Mouse (Mus musculus): ENCODE data around the gene Cela3b. TPM values are rescaled to one million over a fixed set of nuclear protein-coding genes. Genes with fewer than 3 reads are reported as not detected.
A peak's percentile ranks its signal among the peaks of the same experiment; 100 is the strongest.
"Not testable (repeated sequence)": the region's sequence is repeated elsewhere in the genome, so short reads cannot be mapped to it uniquely, and the experiment has no call there.

The Cela3b gene
- total RNA-seq, 4 experiments from 2014 or later, result not detected

DNA sequence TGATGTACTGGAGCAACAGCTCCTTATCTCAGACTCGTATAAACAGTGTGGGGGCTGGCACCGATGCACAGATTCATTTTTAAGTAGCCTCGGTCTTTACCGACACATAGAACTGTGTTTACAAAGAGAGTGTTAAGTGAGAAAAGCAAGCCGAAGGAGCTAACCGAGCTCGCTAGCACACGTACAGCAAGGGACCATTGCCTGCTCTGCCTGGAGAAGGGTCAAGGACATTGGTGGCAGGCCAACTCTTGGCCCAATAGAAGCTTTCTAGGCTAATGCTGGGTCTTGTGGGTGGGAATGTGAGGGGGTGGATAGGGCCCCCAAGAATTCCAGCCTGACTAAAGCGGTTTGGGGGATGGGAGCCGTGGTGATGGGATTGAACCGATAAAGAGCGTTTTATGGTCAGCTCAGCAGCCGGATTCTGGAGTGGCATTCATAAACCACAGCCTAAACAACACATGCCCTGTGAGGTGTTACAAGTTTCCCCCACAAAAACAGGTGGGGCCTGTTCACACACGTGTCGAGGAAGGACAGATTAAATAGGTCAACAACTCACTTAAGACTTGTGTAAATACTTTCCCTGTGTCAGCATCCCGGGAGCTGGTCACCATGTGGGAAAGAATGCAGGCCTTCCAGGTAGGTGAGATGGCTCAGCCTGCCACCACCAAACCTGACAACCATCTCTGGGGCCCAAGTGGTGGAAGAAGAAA is 31.8 kb upstream of the Cela3b start:
- DNase-seq (ENCODE audit: low spot score in 2 of 2), result no peak

DNA sequence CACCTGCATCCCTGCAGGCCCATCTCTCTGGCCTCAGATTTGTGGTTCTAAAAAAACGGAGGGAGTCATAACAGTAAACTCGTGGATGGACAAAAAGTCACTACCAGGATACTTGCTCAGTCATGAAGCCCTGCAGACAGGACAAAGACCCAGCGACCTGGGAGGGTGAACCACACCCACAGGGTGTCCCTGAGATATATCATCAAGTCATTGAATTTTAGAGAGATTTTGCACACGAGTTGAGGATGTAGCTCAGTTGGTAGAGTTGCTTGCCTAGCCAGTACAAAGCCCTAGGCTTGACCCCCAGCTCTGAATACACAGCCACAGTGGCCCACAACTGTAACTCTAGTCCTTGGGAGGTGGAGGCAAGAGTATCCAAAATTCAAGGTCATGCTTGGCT is 30.9 kb upstream of the Cela3b start:
- DNase-seq (ENCODE audit: low spot score in 2 of 2), result no peak

DNA sequence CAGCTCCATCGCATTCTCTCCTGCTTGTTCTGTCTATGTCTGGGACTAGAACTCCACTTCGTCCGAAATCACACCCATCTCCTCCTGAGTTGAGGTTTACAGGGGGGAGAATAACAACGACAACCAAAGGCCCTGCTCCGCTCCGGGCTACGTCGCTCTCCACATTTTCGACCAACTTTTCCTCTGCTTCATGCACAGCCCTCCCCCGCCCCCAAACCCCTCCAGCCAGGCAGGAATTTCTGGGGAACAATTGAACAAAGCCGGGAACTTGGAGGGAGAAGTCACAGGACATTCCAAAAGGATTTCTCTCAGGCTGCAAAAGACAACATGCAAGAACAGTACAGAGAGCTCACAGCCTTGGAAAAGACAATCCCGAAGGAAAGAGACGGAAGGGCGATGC is 30.3 kb upstream of the Cela3b start:
- DNase-seq (ENCODE audit: low spot score in 2 of 2), result no peak

GRCm38 (mm10) chr4:137458861-137459260 is 28.5 kb upstream of the Cela3b start:
- DNase-seq (ENCODE audit: low spot score in 2 of 2), result no peak

GRCm38 (mm10) chr4:137458310-137458709 is 28.0 kb upstream of the Cela3b start:
- no peak for DNase-seq (ENCODE audit: low spot score in 2 of 2)

GRCm38 (mm10) chr4:137457292-137457691 is 27.0 kb upstream of the Cela3b start:
- DNase-seq (ENCODE audit: low spot score in 2 of 2), result no peak

- no peak for DNase-seq (ENCODE audit: low spot score in 2 of 2)
Observed at GRCm38 (mm10) chr4:137456581-137456980, 26.2 kb upstream of the Cela3b start.

DNA sequence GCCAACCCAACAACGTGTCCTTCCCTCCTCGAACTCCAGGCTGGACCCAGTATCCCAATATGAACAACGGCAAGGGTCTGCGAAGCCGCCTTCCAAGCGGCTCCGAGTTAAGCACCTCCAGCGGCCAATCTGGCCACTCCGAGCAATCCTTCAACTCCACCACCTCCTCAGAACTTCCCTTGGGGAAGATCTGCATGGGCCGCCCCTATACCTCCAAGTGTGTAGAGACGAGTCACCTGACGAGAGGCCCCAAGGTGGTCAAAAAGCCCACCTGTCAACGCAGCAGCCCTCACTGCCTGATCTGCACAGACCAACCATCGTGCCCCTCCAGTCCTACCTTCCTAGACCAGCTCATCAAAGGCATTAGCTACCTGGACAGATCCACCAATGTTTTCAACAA is 24.2 kb upstream of the Cela3b start:
- no peak for DNase-seq (ENCODE audit: low spot score in 2 of 2)

- DNase-seq (ENCODE audit: low spot score in 2 of 2), result no peak
Observed at GRCm38 (mm10) chr4:137453234-137453767, 23.0 kb upstream of the Cela3b start, which contains the start of gene 1700013G24Rik. Gene 1700013G24Rik (plus strand): TSS chr4:137453284.

- DNase-seq (ENCODE audit: low spot score in 2 of 2), result no peak
Observed at GRCm38 (mm10) chr4:137452190-137452589, 21.9 kb upstream of the Cela3b start.

DNA sequence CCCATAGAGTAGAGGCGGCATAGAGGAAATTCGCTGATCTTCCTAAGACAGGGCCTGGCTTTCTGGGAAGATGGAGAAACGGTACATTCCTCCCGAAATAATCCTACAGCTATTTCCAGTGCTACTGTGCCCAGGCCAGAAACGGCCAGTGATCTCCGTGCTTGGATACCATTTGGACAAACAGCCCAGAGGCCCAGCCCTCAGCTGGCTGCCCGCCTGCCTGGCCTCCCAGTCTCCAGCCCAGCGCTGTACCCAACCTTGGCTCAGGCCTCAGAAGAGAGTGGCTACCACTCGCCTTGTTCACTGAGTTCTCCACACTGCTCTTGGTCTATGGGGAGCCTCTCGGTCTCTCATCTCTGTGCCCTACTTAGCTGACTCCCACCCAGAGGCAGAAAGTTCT is 19.4 kb upstream of the Cela3b start:
- DNase-seq (ENCODE audit: low spot score in 2 of 2), result no peak

DNA sequence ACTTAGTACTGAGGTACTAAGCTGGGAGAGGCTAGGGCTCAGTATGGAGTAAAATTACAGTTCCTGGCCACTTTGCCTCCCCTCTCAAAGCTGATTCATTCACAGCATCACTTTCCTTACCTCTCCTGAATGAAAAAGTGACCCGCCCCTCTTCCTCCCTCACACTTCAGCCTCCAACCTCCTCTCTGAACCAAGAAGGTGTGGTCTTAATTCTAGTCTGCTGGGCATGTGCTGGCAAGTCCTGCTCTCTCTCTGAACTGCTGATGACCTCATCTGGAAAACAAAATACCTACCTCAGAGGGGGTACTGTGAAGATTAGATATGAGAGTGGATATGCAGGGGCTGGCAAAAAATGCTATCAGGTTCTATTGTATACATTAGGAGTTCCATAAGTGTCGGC is 18.8 kb upstream of the Cela3b start:
- no peak for DNase-seq (ENCODE audit: low spot score in 2 of 2)

DNA sequence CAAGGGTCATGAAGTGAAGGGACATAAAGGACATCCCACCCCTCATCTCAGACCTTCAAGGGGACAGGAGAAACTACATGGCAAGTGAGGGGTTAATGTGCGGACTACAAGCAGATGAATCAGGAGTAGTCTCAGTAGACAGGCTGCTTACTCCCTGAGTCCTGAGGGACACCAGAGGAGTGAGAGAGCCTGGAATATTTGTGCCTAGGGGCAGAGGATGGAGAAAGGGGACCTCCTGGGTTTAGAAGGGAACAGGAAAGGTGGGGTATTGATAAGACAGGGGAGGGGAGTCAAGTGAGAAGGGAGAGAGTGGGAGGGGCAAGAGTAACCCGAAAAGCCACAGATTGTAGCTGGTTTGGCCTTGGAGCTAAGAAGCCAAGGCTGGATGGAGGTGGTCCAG is 18.3 kb upstream of the Cela3b start:
- DNase-seq (ENCODE audit: low spot score in 2 of 2), result no peak

DNA sequence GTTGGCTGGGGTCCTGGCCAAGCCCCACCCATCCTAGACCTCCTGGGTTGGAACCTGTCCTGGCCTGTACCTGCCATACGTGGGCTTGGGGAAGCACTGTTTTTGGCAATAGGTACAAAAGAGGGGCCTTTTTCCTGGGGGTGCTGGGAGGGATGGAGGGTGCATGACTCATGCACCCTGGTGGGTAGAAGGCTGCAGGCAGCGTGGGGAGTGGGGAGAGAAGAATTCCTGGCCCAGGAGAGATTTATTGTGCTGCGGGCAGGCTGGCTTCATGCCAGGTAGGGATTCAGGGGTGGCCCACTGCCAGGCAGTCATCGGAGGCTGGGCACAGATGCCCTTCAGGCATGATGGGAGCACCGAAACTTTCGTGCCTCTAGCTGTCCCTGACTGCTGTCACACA is 17.9 kb upstream of the Cela3b start:
- peak in 1 of 2 experiments; percentile 28 for DNase-seq (ENCODE audit: low spot score in 2 of 2)

DNA sequence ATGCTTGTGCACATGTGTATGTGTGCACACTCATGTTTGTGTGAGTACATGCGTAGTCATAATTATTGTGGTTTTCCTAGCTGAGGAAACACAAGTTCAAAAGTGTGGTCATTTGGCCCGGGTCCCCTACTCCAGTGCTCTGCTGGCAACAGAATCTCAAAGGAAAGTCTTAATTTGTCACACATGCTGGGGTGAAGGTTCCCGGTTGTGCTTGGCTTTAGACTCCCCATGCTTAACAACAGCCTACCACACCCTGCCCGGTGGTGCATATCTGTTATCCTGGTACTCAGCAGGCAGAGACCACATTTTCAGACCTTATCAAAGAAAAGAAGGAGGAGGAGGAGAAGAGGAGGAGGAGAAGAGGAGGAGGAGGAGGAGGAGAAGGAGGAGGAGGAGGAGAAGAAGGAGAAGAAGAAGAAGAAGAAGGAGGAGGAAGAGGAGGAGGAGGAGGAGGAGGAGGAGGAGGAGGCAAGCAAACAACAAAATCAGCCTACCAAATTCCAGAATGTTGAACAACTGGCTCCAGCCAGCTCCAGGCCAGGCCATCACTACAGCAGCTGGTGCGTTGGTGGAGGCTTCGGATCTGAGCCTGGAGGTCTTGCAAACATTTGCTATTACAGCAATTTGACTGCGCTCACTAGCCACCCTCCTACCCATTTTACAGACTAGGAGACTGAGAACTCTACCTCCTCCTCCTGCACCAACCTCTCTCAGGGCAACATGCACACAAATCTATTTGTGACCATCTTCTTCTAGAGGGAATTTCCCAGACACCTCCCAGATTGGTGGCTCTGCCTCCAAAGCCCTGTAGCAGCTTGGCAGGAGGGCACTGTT is 17.2 kb upstream of the Cela3b start:
- DNase-seq (ENCODE audit: low spot score in 2 of 2), result no peak

DNA sequence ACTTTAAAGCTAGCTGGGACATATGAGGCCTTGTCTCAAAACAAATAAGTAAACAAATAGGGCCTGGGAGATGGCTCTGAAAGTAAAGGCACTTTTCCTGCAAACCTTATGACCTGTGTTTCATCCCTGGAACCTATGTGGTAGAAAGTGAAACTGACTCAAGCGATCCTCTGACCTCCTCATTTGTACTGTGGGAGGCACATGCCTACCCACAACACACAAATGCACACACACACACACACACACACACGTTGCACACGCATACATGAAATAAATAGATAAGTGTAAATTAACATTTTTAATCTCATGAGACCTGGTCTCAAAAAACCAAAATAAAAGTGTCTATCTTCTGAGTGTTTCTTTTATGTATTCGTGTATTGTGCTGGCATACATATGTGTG is 15.5 kb upstream of the Cela3b start:
- no peak for DNase-seq (ENCODE audit: low spot score in 2 of 2)

- peak; percentile 14 to 81 for DNase-seq (ENCODE audit: low spot score in 2 of 2)
Observed at GRCm38 (mm10) chr4:137443625-137444024, 13.3 kb upstream of the Cela3b start.

- no peak for DNase-seq (ENCODE audit: low spot score in 2 of 2)
Observed at GRCm38 (mm10) chr4:137441332-137441731, 11.0 kb upstream of the Cela3b start.

DNA sequence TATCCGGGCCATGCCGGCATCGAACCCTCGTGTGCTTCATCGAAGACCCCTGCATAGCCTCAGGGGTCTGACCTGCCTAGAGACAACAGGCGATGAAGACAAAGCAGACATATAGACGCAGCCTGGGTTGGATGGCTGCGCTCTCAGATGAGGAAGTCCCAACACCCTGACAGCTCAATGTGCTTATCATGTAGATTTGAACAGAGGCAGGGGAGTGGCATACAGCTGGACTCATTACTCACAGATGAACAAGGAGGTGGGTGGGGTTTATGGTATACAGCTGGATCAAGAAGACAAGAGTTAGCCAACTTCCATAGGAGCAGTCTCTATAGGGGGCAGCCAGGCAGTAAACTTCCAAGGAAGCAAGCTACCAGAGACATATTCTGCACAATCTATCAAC is 8.5 kb upstream of the Cela3b start:
- DNase-seq (ENCODE audit: low spot score in 2 of 2), result no peak

- no peak for DNase-seq (ENCODE audit: low spot score in 2 of 2)
Observed at GRCm38 (mm10) chr4:137436979-137437669, 6.8 kb upstream of the Cela3b start.

- DNase-seq (ENCODE audit: low spot score in 2 of 2), result not testable (repeated sequence)
Observed at GRCm38 (mm10) chr4:137432700-137433550, 2.6 kb upstream of the Cela3b start.
